Mouse (Mus musculus): Measurements from ENCODE around the gene Armcx6. TPM values are rescaled to one million over a fixed set of nuclear protein-coding genes. Genes with fewer than 3 reads are reported as not detected.

Gene Armcx6
- 1.2 and 4.7 TPM in 2 replicates for polyA plus RNA-seq (2012; rRNA removed; ENCODE audit: low replicate concordance)

DNA sequence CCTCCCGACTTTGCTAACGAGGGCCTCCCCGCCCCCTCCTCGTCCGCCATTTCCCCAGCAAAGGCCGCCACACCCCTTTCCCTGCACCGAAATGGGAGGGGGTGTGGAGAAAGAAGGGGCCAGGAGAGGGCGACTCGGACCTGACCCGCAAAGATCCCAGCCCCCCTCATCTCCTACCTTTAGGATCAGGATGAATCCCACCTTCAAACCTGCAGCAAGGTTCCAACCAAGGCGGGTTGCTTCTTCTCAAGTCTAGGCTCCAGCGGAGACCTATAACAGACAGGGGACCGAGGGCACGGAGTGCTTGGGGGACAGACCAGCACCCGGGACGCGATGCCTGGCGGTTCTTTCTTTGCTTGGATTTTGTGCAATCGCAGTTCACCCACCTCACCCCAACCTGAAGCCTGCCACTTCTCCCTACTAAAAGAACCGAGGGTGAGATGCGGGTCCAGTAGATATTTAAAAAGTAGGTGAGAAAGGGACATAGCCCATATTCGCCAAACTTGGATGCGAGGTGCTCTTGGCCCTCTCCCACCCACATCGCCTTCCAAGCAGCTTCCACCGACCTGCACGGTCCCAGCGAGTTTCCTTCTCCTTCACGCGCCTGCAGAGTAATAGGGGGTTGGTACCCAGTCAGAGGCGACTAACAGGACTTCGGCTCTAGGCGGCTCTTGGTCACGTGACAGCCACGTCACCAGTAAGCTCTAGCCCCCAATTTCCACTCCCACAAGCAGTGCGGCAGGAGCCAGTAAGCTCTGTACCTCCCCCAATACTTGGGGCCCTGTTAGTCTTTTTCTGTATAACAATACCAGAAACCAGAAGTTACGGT is at the start of gene Armcx6:
Armcx6 (minus strand) TSS at position 654 of the 829 bp plus-strand sequence.

GRCm38 (mm10) chrX:134756434-134757292 is 5.4 kb upstream of the Armcx6 start, which contains the start of gene Armcx3:
Gene Armcx3, plus strand, starts transcription at chrX:134756595.

DNA sequence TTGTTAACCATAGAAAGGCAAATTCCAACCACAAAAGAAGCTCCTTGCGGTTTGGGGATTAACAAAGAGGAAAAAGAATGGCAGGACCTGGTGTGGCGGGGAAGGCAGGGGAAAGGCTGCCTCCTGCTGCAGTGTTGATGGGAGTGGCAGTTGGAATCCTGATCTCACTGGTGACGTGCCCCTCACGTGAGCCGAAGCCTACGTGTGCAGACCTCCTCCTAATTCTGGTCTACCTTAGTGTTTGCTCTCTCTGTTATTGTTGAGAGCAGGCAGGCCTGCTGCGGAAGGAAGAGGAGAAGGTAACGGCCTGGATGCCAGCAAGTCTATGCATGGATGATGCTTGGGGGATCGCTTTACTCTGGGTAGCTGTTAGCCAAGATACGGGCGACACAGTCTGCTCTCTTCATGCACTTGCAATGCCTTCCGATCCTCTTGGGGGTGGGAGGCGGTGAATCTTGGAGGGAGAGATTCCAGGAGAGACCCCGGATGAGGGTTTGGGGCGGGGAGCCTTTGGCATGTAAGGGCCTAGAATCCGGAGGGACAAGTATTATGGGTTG is 33.4 kb downstream of the Armcx6 start, which contains the start of gene Armcx1:
Armcx1 (plus strand) TSS at position 212 of the 557 bp plus-strand sequence.

Other genes starting within 250 kb of the Armcx6 start
- gene Timm8a1, start 209.6 kb downstream of the Armcx6 start, polyA plus RNA-seq (2012; rRNA removed; ENCODE audit: low replicate concordance) = 2.4 and 2.6 TPM in 2 replicates
- 1.7 and 1.8 TPM in 2 replicates for gene Btk, start 167.8 kb downstream of the Armcx6 start, polyA plus RNA-seq (2012; rRNA removed; ENCODE audit: low replicate concordance)
- 115 and 206 TPM in 2 replicates for gene Rpl36a, start 165.8 kb downstream of the Armcx6 start, polyA plus RNA-seq (2012; rRNA removed; ENCODE audit: low replicate concordance)
- gene Gla, start 150.3 kb downstream of the Armcx6 start, polyA plus RNA-seq (2012; rRNA removed; ENCODE audit: low replicate concordance) = 2.1 and 3.9 TPM in 2 replicates
- gene Hnrnph2, start 150.2 kb downstream of the Armcx6 start, polyA plus RNA-seq (2012; rRNA removed; ENCODE audit: low replicate concordance) = 14.2 and 19.2 TPM in 2 replicates
- 0.82 and 2.8 TPM in 2 replicates for gene Armcx4, start 64.9 kb downstream of the Armcx6 start, polyA plus RNA-seq (2012; rRNA removed; ENCODE audit: low replicate concordance)
- gene Armcx1, start 33.5 kb downstream of the Armcx6 start, polyA plus RNA-seq (2012; rRNA removed; ENCODE audit: low replicate concordance) = 6.5 and 9.5 TPM in 2 replicates
- 7.6 and 12.6 TPM in 2 replicates for gene Armcx3, start 5.2 kb upstream of the Armcx6 start, polyA plus RNA-seq (2012; rRNA removed; ENCODE audit: low replicate concordance)
- 8.5 and 39.0 TPM in 2 replicates for gene Armcx2, start 57.8 kb upstream of the Armcx6 start, polyA plus RNA-seq (2012; rRNA removed; ENCODE audit: low replicate concordance)
- gene Nxf2, start 213.3 kb upstream of the Armcx6 start, polyA plus RNA-seq (2012; rRNA removed; ENCODE audit: low replicate concordance) = 0.06 and 0.19 TPM in 2 replicates